Mouse (Mus musculus): ENCODE data around the gene Vmn2r1. TPM values are rescaled to one million over a fixed set of nuclear protein-coding genes. Genes with fewer than 3 reads are reported as not detected.

Gene Vmn2r1
- not detected in 2 replicates for total RNA-seq (2014; fragmentation: Nextera tagmentation)
- total RNA-seq (2017): not detected in 2 replicates

GRCm38 (mm10) chr3:64081247-64081646 lies at the start of gene Vmn2r1:
Vmn2r1 (plus strand) TSS chr3:64081547.
- no peak for ATAC-seq (replicated peaks; ENCODE audit: poor library complexity, severe bottlenecking)

DNA sequence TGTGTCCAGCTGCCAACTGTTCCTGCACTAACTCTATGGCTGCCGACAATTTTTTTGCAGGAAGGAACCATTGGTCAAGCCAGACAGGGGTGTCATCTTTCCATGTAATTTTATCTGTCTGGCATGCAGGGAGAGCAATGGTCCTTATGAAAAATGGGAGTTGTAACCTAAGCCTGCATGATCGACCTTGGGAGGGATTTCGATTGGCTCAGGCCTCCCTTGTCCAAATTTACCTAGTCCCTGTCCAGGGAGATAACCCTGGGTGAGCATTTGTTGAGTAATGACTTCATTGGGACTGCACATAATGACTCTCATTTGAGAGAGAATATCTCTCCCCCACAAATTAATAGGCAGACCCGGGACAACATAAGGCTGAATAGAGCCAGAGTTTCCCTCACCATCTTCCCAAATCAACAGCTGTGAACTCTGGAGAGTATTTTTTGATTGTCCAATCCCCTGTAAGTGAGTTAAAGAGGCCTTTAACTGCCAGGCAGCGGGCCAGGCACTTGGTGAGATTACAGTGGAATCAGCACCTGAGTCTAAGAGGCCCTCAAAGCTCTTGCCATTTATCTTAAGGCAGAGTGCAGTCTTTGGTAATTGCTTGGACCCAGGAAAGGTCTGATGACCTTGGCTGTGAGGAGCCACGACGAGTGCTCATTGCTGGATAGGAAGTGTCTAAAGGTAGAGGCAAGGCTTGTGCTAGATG lies 43.1 kb upstream of the Vmn2r1 start:
- no peak for ATAC-seq (replicated peaks; ENCODE audit: poor library complexity, severe bottlenecking)

- ATAC-seq (replicated peaks; ENCODE audit: poor library complexity, severe bottlenecking): peak; percentile 84
Measured at GRCm38 (mm10) chr3:64039818-64040784, 41.2 kb upstream of the Vmn2r1 start.

DNA sequence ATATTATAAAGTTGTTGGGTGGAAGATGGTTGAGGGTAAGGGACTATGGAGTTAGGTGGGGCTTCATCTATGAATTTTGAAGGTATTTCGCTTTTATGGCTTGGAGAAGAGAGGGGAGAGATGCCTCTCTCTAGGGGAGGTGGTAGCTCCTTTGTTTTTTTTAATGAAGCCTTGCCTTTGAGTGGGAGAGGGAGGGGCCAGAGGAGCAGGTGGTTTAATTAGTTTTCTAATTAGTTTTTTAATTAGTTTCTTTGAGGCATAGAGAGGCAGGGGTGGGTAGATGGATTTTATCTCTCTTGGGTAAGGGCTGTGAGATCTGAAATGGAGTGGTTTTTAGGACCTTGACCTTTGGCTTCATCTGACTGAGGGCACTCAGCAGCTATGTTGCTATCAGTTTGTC lies 31.4 kb downstream of the Vmn2r1 start:
- ATAC-seq (replicated peaks; ENCODE audit: poor library complexity, severe bottlenecking): no peak

DNA sequence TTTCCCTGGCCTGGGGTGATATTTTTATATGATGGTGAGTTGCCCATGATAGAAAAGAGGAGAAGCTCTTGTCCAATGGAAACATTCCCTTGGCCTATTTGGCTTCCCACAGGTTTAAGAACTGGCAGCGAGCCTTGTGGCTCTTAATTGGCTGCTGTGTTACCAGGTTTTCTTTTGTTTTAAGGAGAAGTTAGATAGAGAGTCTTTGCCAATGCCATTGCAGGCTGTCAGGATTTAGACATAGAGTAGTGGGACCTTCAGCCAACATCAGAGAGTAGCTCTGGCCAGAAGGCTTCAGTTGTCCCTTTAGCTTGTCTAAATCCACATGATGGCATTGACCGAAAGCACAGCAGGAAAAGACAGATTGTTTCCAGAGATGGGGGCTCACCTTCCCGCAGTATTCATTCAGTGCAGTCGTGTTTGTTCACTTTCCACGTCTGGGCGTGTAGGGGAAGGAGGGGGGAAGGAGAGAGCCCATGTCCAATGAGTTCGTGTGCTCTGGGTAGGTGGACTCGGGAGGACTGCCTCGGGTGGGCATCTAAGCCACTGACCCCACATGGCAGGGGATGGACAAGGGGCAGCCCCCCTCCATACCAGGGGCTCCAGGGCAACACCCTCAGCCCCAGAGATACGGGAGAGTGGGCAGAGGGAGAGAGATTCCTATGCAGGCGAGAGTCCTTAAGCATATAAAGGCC lies 32.2 kb downstream of the Vmn2r1 start:
- ATAC-seq (replicated peaks; ENCODE audit: poor library complexity, severe bottlenecking): no peak

- no peak for ATAC-seq (replicated peaks; ENCODE audit: poor library complexity, severe bottlenecking)
Measured at GRCm38 (mm10) chr3:64141878-64142508, 60.6 kb downstream of the Vmn2r1 start, which contains the start of gene Vmn2r2. Vmn2r2 (minus strand) TSS chr3:64141928.

Other genes starting within 250 kb of the Vmn2r1 start
- gene Plch1, start 182.1 kb upstream of the Vmn2r1 start, total RNA-seq (2014; fragmentation: Nextera tagmentation): 0.38 TPM in 1 of 2 replicates, not detected in the other
- gene Plch1, start 182.1 kb upstream of the Vmn2r1 start, total RNA-seq (2017): 0.22 TPM in 1 of 2 replicates, not detected in the other
- gene E130311K13Rik, start 152.1 kb upstream of the Vmn2r1 start, total RNA-seq (2014; fragmentation: Nextera tagmentation): 1.6 and 2.7 TPM in 2 replicates
- 4.8 and 6.2 TPM in 2 replicates for gene E130311K13Rik, start 152.1 kb upstream of the Vmn2r1 start, total RNA-seq (2017)
- 16.5 and 21.3 TPM in 2 replicates for gene Slc33a1, start 116.8 kb upstream of the Vmn2r1 start, total RNA-seq (2014; fragmentation: Nextera tagmentation)
- gene Slc33a1, start 116.8 kb upstream of the Vmn2r1 start, total RNA-seq (2017): 22.3 and 29.4 TPM in 2 replicates
- gene Gmps, start 105.4 kb upstream of the Vmn2r1 start, total RNA-seq (2014; fragmentation: Nextera tagmentation): 37.8 and 38.2 TPM in 2 replicates
- 51.1 and 57.7 TPM in 2 replicates for gene Gmps, start 105.4 kb upstream of the Vmn2r1 start, total RNA-seq (2017)
- not detected in 2 replicates for gene Vmn2r2, start 60.4 kb downstream of the Vmn2r1 start, total RNA-seq (2014; fragmentation: Nextera tagmentation)
- not detected in 2 replicates for gene Vmn2r2, start 60.4 kb downstream of the Vmn2r1 start, total RNA-seq (2017)
- not detected in 2 replicates for gene Vmn2r3, start 208.2 kb downstream of the Vmn2r1 start, total RNA-seq (2014; fragmentation: Nextera tagmentation)
- gene Vmn2r3, start 208.2 kb downstream of the Vmn2r1 start, total RNA-seq (2017): not detected in 2 replicates